Mouse (Mus musculus): ENCODE measurements around the gene Psmd13. TPM values are rescaled to one million over a fixed set of nuclear protein-coding genes. Genes with fewer than 3 reads are reported as not detected.
A peak's percentile ranks its signal among the peaks of the same experiment; 100 is the strongest.

Psmd13 gene
- polyA plus RNA-seq, 1 experiment from 2014 or later: 332 TPM

DNA sequence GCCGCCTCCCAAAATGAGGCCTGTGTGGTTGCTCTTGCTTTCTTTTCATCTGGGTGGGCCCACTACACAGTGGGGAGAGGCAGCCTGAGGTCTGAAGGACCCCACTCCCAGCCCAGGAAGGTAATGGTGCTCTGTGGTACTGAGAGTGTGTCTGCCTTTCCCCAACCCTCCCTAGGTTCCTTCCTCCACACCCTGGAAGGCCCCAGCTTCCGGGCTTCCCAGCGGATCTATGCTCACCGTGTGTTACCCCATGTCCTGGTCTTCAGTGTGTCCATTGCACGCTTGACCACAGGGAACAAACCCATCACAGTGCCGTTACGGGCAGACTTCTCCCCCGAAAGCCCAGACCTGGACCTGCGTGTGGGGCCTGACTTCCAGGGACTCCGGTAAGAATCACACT lies 61.0 kb downstream of the Psmd13 start:
- Histone ChIP-seq H3K9me3 (no peaks in the 10 kb centered on the region), H3K27me3 (replicated peaks; ENCODE audit: low read depth, poor library complexity, severe bottlenecking) (no peaks in the 10 kb centered on the region), H3K4me3 (no peak overlapping the region; the same call in 1 of the 2 replicates), H3K4me1 (peaks cover 42% of the 10 kb centered on the region), H3K36me3 (replicated peaks) (peaks cover 33% of the 10 kb centered on the region), H3K27ac (replicated peaks) (peak overlapping the region; percentile 87; the same call in 1 of the 2 replicates)
- no peak for DNase-seq (ENCODE audit: low spot score)
- 92% methylated on average over 10 of the region's 10 CpGs for WGBS

DNA sequence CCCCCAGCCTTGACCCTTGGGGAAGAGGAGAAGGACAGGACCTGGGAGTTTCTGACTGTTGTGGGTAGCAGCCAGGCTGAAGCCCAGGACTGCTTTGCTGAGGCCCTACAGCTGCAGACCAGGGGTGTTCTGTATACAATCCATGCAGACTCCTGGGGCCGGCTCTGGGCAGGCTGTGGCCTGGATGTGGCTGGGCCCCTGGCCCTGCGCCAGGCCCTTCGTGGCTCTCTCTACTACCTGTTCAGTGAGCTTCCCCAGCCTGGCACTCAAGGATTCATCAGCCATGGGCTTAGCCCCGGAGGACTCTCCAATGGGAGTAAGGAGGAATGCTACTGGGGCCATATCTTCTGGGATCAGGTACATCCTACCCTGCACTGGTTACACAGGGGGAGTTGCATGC lies 61.6 kb downstream of the Psmd13 start:
- Histone ChIP-seq H3K4me3 (0 out of 2 replicates have a peak overlapping the region, but pooled peaks have one; percentile 12), H3K9me3 (no peaks in the 10 kb centered on the region), H3K27me3 (replicated peaks; ENCODE audit: low read depth, poor library complexity, severe bottlenecking) (no peaks in the 10 kb centered on the region), H3K27ac (replicated peaks) (peak overlapping the region; percentile 87; the same call in 1 of the 2 replicates), H3K4me1 (peaks cover 42% of the 10 kb centered on the region), H3K36me3 (replicated peaks) (peaks cover 38% of the 10 kb centered on the region)
- no peak for DNase-seq (ENCODE audit: low spot score)
- WGBS: 95% methylated on average over 4 of the region's 4 CpGs

DNA sequence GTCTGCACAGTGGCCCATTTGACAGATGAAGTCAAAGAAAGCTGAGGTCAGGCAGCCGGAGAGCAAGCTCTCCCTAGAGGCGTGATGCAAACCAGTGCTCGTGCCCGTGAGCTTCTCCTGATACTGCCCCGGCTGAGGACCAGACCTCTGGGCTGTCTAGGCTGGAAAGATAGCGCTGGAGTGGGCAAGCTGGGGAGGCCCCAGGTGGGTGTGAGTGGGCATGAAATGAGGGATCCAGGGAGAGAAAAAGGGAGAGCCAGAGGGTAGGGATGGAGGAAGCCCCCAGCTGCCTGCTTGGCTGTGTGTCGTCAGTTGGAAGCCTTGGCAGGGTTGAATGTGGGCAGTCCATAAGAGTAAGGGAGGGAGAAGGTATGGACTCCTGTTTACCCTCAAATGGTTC lies 62.5 kb downstream of the Psmd13 start:
- WGBS: 91% methylated on average over 7 of the region's 7 CpGs
- no peak for DNase-seq (ENCODE audit: low spot score)
- H3K9me3 ChIP-seq: no peaks in the 10 kb centered on the region
- no peak overlapping the region for H3K27ac ChIP-seq (replicated peaks)
- peaks cover 47% of the 10 kb centered on the region for H3K36me3 ChIP-seq (replicated peaks)
- H3K27me3 ChIP-seq (replicated peaks; ENCODE audit: low read depth, poor library complexity, severe bottlenecking): no peaks in the 10 kb centered on the region
- peaks cover 36% of the 10 kb centered on the region for H3K4me1 ChIP-seq
- H3K4me3 ChIP-seq: no peak overlapping the region

DNA sequence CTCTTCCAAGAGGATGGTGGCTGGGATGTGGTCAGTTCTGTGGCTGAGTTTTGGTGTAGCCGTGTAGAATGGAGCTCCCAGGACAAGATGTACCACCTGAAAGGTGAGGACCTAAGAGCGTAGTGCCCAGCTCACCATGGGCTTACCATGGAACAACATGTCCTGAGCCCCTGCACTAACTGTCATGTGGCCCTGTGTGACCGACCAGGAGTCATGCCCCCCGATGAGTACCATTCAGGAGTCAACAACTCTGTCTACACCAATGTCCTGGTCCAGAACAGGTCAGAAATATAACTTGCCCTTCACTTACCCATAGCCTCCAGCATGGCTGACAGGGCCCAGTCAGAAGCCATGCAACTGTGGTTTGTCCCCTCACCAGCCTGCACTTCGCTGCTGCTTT lies 63.5 kb downstream of the Psmd13 start:
- Histone ChIP-seq H3K27me3 (replicated peaks; ENCODE audit: low read depth, poor library complexity, severe bottlenecking) (no peaks in the 10 kb centered on the region), H3K27ac (replicated peaks) (no peak overlapping the region), H3K9me3 (no peaks in the 10 kb centered on the region), H3K4me1 (peaks cover 30% of the 10 kb centered on the region), H3K4me3 (no peak overlapping the region), H3K36me3 (replicated peaks) (peaks cover 57% of the 10 kb centered on the region)
- WGBS: 89% methylated on average over 5 of the region's 5 CpGs
- no peak for DNase-seq (ENCODE audit: low spot score)

DNA sequence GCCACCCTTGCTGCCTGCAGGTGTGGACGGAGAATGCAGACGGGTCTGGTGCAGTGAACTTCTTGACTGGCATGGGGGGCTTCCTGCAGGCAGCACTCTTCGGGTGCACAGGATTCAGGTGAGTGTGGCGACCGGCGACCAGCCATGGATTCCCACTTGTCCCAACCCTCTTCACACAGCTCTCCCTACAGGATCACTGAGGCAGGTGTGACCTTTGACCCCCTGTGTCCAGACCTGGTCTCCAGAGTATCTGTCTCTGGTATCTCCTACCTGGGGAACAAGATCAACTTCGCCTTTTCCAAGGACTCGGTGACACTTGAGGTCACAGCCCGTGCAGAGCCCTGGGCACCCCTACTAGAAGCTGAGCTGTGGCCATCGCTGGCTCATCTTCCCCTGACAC lies 64.5 kb downstream of the Psmd13 start:
- no peak for DNase-seq (ENCODE audit: low spot score)
- H3K27me3 ChIP-seq (replicated peaks; ENCODE audit: low read depth, poor library complexity, severe bottlenecking): no peaks in the 10 kb centered on the region
- H3K9me3 ChIP-seq: no peaks in the 10 kb centered on the region
- peaks cover 31% of the 10 kb centered on the region for H3K4me1 ChIP-seq
- H3K36me3 ChIP-seq (replicated peaks): peaks cover 62% of the 10 kb centered on the region
- H3K4me3 ChIP-seq: no peak overlapping the region
- 92% methylated on average over 10 of the region's 10 CpGs for WGBS
- H3K27ac ChIP-seq (replicated peaks): no peak overlapping the region

DNA sequence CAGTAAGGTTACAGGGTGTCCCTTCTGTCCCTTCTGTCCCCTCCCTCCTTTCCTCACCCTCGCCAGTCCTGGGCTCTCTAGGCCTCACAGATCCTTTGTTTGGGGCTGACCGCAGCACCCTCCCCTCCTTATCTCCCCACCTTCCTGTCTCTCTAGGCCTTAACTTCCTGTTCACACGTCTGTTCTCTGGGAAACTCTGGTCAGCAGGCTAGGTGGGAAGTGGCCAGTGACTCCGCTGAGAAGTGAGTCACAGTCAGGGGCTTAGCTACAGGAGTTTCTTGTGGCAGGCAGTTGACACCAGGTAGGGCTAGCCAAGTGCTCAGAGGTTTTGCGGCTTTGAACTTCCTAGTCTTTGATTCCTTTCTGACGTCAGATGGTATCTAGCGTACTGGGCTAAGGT lies 65.2 kb downstream of the Psmd13 start:
- Histone ChIP-seq H3K27me3 (replicated peaks; ENCODE audit: low read depth, poor library complexity, severe bottlenecking) (no peaks in the 10 kb centered on the region), H3K4me1 (peaks cover 34% of the 10 kb centered on the region), H3K9me3 (no peaks in the 10 kb centered on the region), H3K36me3 (replicated peaks) (peaks cover 62% of the 10 kb centered on the region), H3K4me3 (no peak overlapping the region), H3K27ac (replicated peaks) (no peak overlapping the region)
- WGBS: 68% methylated on average over 7 of the region's 7 CpGs
- no peak for DNase-seq (ENCODE audit: low spot score)

DNA sequence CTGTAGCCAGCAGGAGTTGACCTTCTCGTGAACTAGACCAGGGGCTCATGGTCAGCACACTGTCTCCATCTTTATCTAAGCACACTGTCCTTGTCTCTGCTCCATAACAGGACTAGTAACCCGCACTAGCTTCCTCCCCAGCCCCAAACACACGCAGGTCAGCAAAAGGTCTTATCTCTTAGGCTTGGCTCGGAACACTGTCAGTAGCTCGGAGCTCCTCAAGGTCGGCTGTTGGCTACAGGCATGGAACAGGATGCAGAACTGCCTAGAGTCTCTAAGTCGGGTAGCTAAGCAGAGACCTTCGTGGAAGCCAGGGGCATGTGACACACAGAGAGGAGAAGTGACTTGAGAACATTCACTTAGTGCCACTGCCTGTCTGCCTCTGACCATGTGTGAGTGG lies 66.4 kb downstream of the Psmd13 start:
- Histone ChIP-seq H3K4me3 (no peak overlapping the region), H3K9me3 (no peaks in the 10 kb centered on the region), H3K4me1 (peaks cover 34% of the 10 kb centered on the region), H3K36me3 (replicated peaks) (peaks cover 73% of the 10 kb centered on the region), H3K27ac (replicated peaks) (no peak overlapping the region), H3K27me3 (replicated peaks; ENCODE audit: low read depth, poor library complexity, severe bottlenecking) (no peaks in the 10 kb centered on the region)
- WGBS: 91% methylated on average over 8 of the region's 8 CpGs
- DNase-seq (ENCODE audit: low spot score): no peak

Other genes with a start within 250 kb of the Psmd13 start
- not detected in 2 replicates for gene Olfr53, start 235.5 kb upstream of the Psmd13 start, polyA plus RNA-seq (2016; fragmentation: Nextera tagmentation; extraction: Ambion mirVana)
- not detected in 2 replicates for gene Olfr539, start 222.0 kb upstream of the Psmd13 start, polyA plus RNA-seq (2016; fragmentation: Nextera tagmentation; extraction: Ambion mirVana)
- gene Olfr45, start 200.0 kb upstream of the Psmd13 start, polyA plus RNA-seq (2016; fragmentation: Nextera tagmentation; extraction: Ambion mirVana): not detected in 2 replicates
- gene Olfr541, start 184.7 kb upstream of the Psmd13 start, polyA plus RNA-seq (2016; fragmentation: Nextera tagmentation; extraction: Ambion mirVana): not detected in 2 replicates
- gene Cyp2e1, start 118.2 kb upstream of the Psmd13 start, polyA plus RNA-seq (2016; fragmentation: Nextera tagmentation; extraction: Ambion mirVana): not detected in 2 replicates
- 0.10 and 0.14 TPM in 2 replicates for gene Syce1, start 94.1 kb upstream of the Psmd13 start, polyA plus RNA-seq (2016; fragmentation: Nextera tagmentation; extraction: Ambion mirVana)
- 2.9 and 3.6 TPM in 2 replicates for gene Zfp941, start 59.8 kb upstream of the Psmd13 start, polyA plus RNA-seq (2016; fragmentation: Nextera tagmentation; extraction: Ambion mirVana)
- 1.8 and 1.9 TPM in 2 replicates for gene Urah, start 47.0 kb upstream of the Psmd13 start, polyA plus RNA-seq (2016; fragmentation: Nextera tagmentation; extraction: Ambion mirVana)
- not detected in 2 replicates for gene Scgb1c1, start 36.4 kb upstream of the Psmd13 start, polyA plus RNA-seq (2016; fragmentation: Nextera tagmentation; extraction: Ambion mirVana)
- gene Odf3, start 34.2 kb upstream of the Psmd13 start, polyA plus RNA-seq (2016; fragmentation: Nextera tagmentation; extraction: Ambion mirVana): not detected in 2 replicates
- gene Gm45785, start 25.6 kb upstream of the Psmd13 start, polyA plus RNA-seq (2016; fragmentation: Nextera tagmentation; extraction: Ambion mirVana): 0.22 TPM in 1 of 2 replicates, not detected in the other
- gene Ric8a, start 25.0 kb upstream of the Psmd13 start, polyA plus RNA-seq (2016; fragmentation: Nextera tagmentation; extraction: Ambion mirVana): 57.7 and 59.1 TPM in 2 replicates
- 22.4 and 23.0 TPM in 2 replicates for gene Bet1l, start 24.4 kb upstream of the Psmd13 start, polyA plus RNA-seq (2016; fragmentation: Nextera tagmentation; extraction: Ambion mirVana)
- 22.6 and 24.5 TPM in 2 replicates for gene Sirt3, start 341 bp downstream of the Psmd13 start, polyA plus RNA-seq (2016; fragmentation: Nextera tagmentation; extraction: Ambion mirVana)
- not detected in 2 replicates for gene Cox8b, start 18.5 kb downstream of the Psmd13 start, polyA plus RNA-seq (2016; fragmentation: Nextera tagmentation; extraction: Ambion mirVana)
- 0.19 TPM in 1 of 2 replicates, not detected in the other for gene Nlrp6, start 38.9 kb downstream of the Psmd13 start, polyA plus RNA-seq (2016; fragmentation: Nextera tagmentation; extraction: Ambion mirVana)
- 13.5 and 14.3 TPM in 2 replicates for gene Pgghg, start 59.4 kb downstream of the Psmd13 start, polyA plus RNA-seq (2016; fragmentation: Nextera tagmentation; extraction: Ambion mirVana)
- 2.9 and 3.8 TPM in 2 replicates for gene Ifitm5, start 68.3 kb downstream of the Psmd13 start, polyA plus RNA-seq (2016; fragmentation: Nextera tagmentation; extraction: Ambion mirVana)
- 0.52 TPM in 1 of 2 replicates, not detected in the other for gene Gm45717, start 74.0 kb downstream of the Psmd13 start, polyA plus RNA-seq (2016; fragmentation: Nextera tagmentation; extraction: Ambion mirVana)
- 602 and 668 TPM in 2 replicates for gene Ifitm2, start 74.0 kb downstream of the Psmd13 start, polyA plus RNA-seq (2016; fragmentation: Nextera tagmentation; extraction: Ambion mirVana)
- gene Ifitm1, start 85.3 kb downstream of the Psmd13 start, polyA plus RNA-seq (2016; fragmentation: Nextera tagmentation; extraction: Ambion mirVana): 8.7 and 13.4 TPM in 2 replicates
- gene Ifitm3, start 128.8 kb downstream of the Psmd13 start, polyA plus RNA-seq (2016; fragmentation: Nextera tagmentation; extraction: Ambion mirVana): 42.6 and 44.7 TPM in 2 replicates
- gene Ifitm6, start 136.0 kb downstream of the Psmd13 start, polyA plus RNA-seq (2016; fragmentation: Nextera tagmentation; extraction: Ambion mirVana): not detected in 2 replicates
- not detected in 2 replicates for gene Gm17387, start 147.2 kb downstream of the Psmd13 start, polyA plus RNA-seq (2016; fragmentation: Nextera tagmentation; extraction: Ambion mirVana)
- 26.5 and 27.7 TPM in 2 replicates for gene B4galnt4, start 179.1 kb downstream of the Psmd13 start, polyA plus RNA-seq (2016; fragmentation: Nextera tagmentation; extraction: Ambion mirVana)
- 9.4 and 9.6 TPM in 2 replicates for gene Pkp3, start 196.2 kb downstream of the Psmd13 start, polyA plus RNA-seq (2016; fragmentation: Nextera tagmentation; extraction: Ambion mirVana)
- gene Sigirr, start 218.6 kb downstream of the Psmd13 start, polyA plus RNA-seq (2016; fragmentation: Nextera tagmentation; extraction: Ambion mirVana): 2.2 and 2.3 TPM in 2 replicates
- 1.8 and 2.5 TPM in 2 replicates for gene Ano9, start 235.8 kb downstream of the Psmd13 start, polyA plus RNA-seq (2016; fragmentation: Nextera tagmentation; extraction: Ambion mirVana)
- gene Ptdss2, start 240.4 kb downstream of the Psmd13 start, polyA plus RNA-seq (2016; fragmentation: Nextera tagmentation; extraction: Ambion mirVana): 77.8 and 83.8 TPM in 2 replicates